Mouse (Mus musculus): ENCODE results near the gene Zdhhc4. TPM values are rescaled to one million over a fixed set of nuclear protein-coding genes. Genes with fewer than 3 reads are reported as not detected.

The Zdhhc4 gene
- polyA plus RNA-seq, 1 experiment from 2014 or later = 71.5 TPM

GRCm38 (mm10) chr5:143314183-143314729, 14.8 kb downstream of the Zdhhc4 start:
- DNase-seq (ENCODE audit: low spot score) (peak; percentile 63), ATAC-seq (peak; percentile 16; the same call in 1 of the 2 replicates)
- Histone ChIP-seq H3K27me3 (replicated peaks; ENCODE audit: control insufficient read depth, insufficient read depth, low read length) (no peaks in the 10 kb centered on the region), H3K36me3 (ENCODE audit: control insufficient read depth, insufficient read depth, low read length) (peaks cover 73% of the 10 kb centered on the region), H3K27ac (ENCODE audit: low read depth, low read length) (peak overlapping the region; percentile 96), H3K4me2 (ENCODE audit: low read length) (peak overlapping the region; percentile 84), H3K9ac (ENCODE audit: low read length) (peak overlapping the region; percentile 96), H3K4me1 (ENCODE audit: control insufficient read depth, insufficient read depth, low read length) (peaks cover 8% of the 10 kb centered on the region), H3K9me3 (replicated peaks; ENCODE audit: control insufficient read depth, low read length) (no peaks in the 10 kb centered on the region), H3K4me3 (ENCODE audit: low read depth, low read length) (peak overlapping the region; percentile 87)
- under 1% methylated on average over 16 of the region's 16 CpGs for WGBS

GRCm38 (mm10) chr5:143311886-143312285, 17.2 kb downstream of the Zdhhc4 start:
- Histone ChIP-seq H3K9ac (ENCODE audit: low read length) (no peak overlapping the region), H3K36me3 (ENCODE audit: control insufficient read depth, insufficient read depth, low read length) (peaks cover 73% of the 10 kb centered on the region)
- WGBS = 67% methylated on average over 8 of the region's 8 CpGs

GRCm38 (mm10) chr5:143309916-143310315, 19.1 kb downstream of the Zdhhc4 start:
- H3K36me3 ChIP-seq (ENCODE audit: control insufficient read depth, insufficient read depth, low read length) = peaks cover 80% of the 10 kb centered on the region
- no peak overlapping the region for H3K9ac ChIP-seq (ENCODE audit: low read length)
- WGBS = 98% methylated on average over 7 of the region's 7 CpGs
- DNase-seq (ENCODE audit: low spot score) (no peak), ATAC-seq (no peak)
- no peak overlapping the region for H3K27ac ChIP-seq (ENCODE audit: low read depth, low read length)
- H3K4me2 ChIP-seq (ENCODE audit: low read length) = no peak overlapping the region
- H3K9me3 ChIP-seq (replicated peaks; ENCODE audit: control insufficient read depth, low read length) = no peaks in the 10 kb centered on the region
- H3K4me1 ChIP-seq (ENCODE audit: control insufficient read depth, insufficient read depth, low read length) = peaks cover 8% of the 10 kb centered on the region
- no peaks in the 10 kb centered on the region for H3K27me3 ChIP-seq (replicated peaks; ENCODE audit: control insufficient read depth, insufficient read depth, low read length)
- no peak overlapping the region for H3K4me3 ChIP-seq (ENCODE audit: low read depth, low read length)

More at GRCm38 (mm10) chr5:143311886-143312285, 17.2 kb downstream of the Zdhhc4 start:
- peak; percentile 81 for DNase-seq (ENCODE audit: low spot score)
- no peak overlapping the region for H3K4me3 ChIP-seq (ENCODE audit: low read depth, low read length)
- H3K4me2 ChIP-seq (ENCODE audit: low read length) = no peak overlapping the region
- peaks cover 8% of the 10 kb centered on the region for H3K4me1 ChIP-seq (ENCODE audit: control insufficient read depth, insufficient read depth, low read length)
- ATAC-seq = no peak
- no peaks in the 10 kb centered on the region for H3K9me3 ChIP-seq (replicated peaks; ENCODE audit: control insufficient read depth, low read length)
- H3K27me3 ChIP-seq (replicated peaks; ENCODE audit: control insufficient read depth, insufficient read depth, low read length) = no peaks in the 10 kb centered on the region
- H3K27ac ChIP-seq (ENCODE audit: low read depth, low read length) = no peak overlapping the region

GRCm38 (mm10) chr5:143308825-143309224, 20.2 kb downstream of the Zdhhc4 start:
- Histone ChIP-seq H3K9me3 (replicated peaks; ENCODE audit: control insufficient read depth, low read length) (no peaks in the 10 kb centered on the region), H3K4me2 (ENCODE audit: low read length) (no peak overlapping the region), H3K36me3 (ENCODE audit: control insufficient read depth, insufficient read depth, low read length) (peaks cover 89% of the 10 kb centered on the region), H3K4me3 (ENCODE audit: low read depth, low read length) (no peak overlapping the region), H3K27me3 (replicated peaks; ENCODE audit: control insufficient read depth, insufficient read depth, low read length) (no peaks in the 10 kb centered on the region), H3K9ac (ENCODE audit: low read length) (no peak overlapping the region), H3K4me1 (ENCODE audit: control insufficient read depth, insufficient read depth, low read length) (peaks cover 8% of the 10 kb centered on the region), H3K27ac (ENCODE audit: low read depth, low read length) (no peak overlapping the region)
- WGBS = 93% methylated on average over 5 of the region's 5 CpGs
- ATAC-seq (no peak), DNase-seq (ENCODE audit: low spot score) (no peak)

GRCm38 (mm10) chr5:143304251-143304650, 24.8 kb downstream of the Zdhhc4 start:
- H3K4me2 ChIP-seq (ENCODE audit: low read length) = no peak overlapping the region
- DNase-seq (ENCODE audit: low spot score) (no peak), ATAC-seq (no peak)
- 93% methylated on average over 7 of the region's 7 CpGs for WGBS
- no peaks in the 10 kb centered on the region for H3K9me3 ChIP-seq (replicated peaks; ENCODE audit: control insufficient read depth, low read length)
- no peak overlapping the region for H3K4me3 ChIP-seq (ENCODE audit: low read depth, low read length)
- H3K9ac ChIP-seq (ENCODE audit: low read length) = no peak overlapping the region
- H3K36me3 ChIP-seq (ENCODE audit: control insufficient read depth, insufficient read depth, low read length) = peaks cover 96% of the 10 kb centered on the region
- H3K27me3 ChIP-seq (replicated peaks; ENCODE audit: control insufficient read depth, insufficient read depth, low read length) = no peaks in the 10 kb centered on the region
- H3K4me1 ChIP-seq (ENCODE audit: control insufficient read depth, insufficient read depth, low read length) = no peaks in the 10 kb centered on the region
- H3K27ac ChIP-seq (ENCODE audit: low read depth, low read length) = no peak overlapping the region

GRCm38 (mm10) chr5:143301296-143301695, 27.8 kb downstream of the Zdhhc4 start:
- Histone ChIP-seq H3K4me1 (ENCODE audit: control insufficient read depth, insufficient read depth, low read length) (no peaks in the 10 kb centered on the region), H3K9ac (ENCODE audit: low read length) (no peak overlapping the region), H3K4me2 (ENCODE audit: low read length) (no peak overlapping the region), H3K9me3 (replicated peaks; ENCODE audit: control insufficient read depth, low read length) (no peaks in the 10 kb centered on the region), H3K27me3 (replicated peaks; ENCODE audit: control insufficient read depth, insufficient read depth, low read length) (no peaks in the 10 kb centered on the region), H3K36me3 (ENCODE audit: control insufficient read depth, insufficient read depth, low read length) (peaks cover 76% of the 10 kb centered on the region), H3K4me3 (ENCODE audit: low read depth, low read length) (no peak overlapping the region), H3K27ac (ENCODE audit: low read depth, low read length) (no peak overlapping the region)
- ATAC-seq = no peak
- 86% methylated on average over 8 of the region's 8 CpGs for WGBS
- DNase-seq (ENCODE audit: low spot score) = no peak

- no peaks in the 10 kb centered on the region for H3K4me1 ChIP-seq (ENCODE audit: control insufficient read depth, insufficient read depth, low read length)
- 92% methylated on average over 4 of the region's 4 CpGs for WGBS
- DNase-seq (ENCODE audit: low spot score) = peak; percentile 36
Measured at GRCm38 (mm10) chr5:143299686-143300085, 29.4 kb downstream of the Zdhhc4 start.

GRCm38 (mm10) chr5:143298391-143298790, 30.7 kb downstream of the Zdhhc4 start:
- Histone ChIP-seq H3K4me1 (ENCODE audit: control insufficient read depth, insufficient read depth, low read length) (no peaks in the 10 kb centered on the region), H3K36me3 (ENCODE audit: control insufficient read depth, insufficient read depth, low read length) (peaks cover 51% of the 10 kb centered on the region), H3K4me3 (ENCODE audit: low read depth, low read length) (no peak overlapping the region), H3K4me2 (ENCODE audit: low read length) (no peak overlapping the region), H3K27ac (ENCODE audit: low read depth, low read length) (no peak overlapping the region), H3K9me3 (replicated peaks; ENCODE audit: control insufficient read depth, low read length) (no peaks in the 10 kb centered on the region), H3K9ac (ENCODE audit: low read length) (no peak overlapping the region), H3K27me3 (replicated peaks; ENCODE audit: control insufficient read depth, insufficient read depth, low read length) (peaks cover 13% of the 10 kb centered on the region)
- no peak for ATAC-seq
- 94% methylated on average over 7 of the region's 7 CpGs for WGBS
- no peak for DNase-seq (ENCODE audit: low spot score)

More at GRCm38 (mm10) chr5:143299686-143300085, 29.4 kb downstream of the Zdhhc4 start:
- H3K9ac ChIP-seq (ENCODE audit: low read length) = no peak overlapping the region
- H3K9me3 ChIP-seq (replicated peaks; ENCODE audit: control insufficient read depth, low read length) = no peaks in the 10 kb centered on the region
- no peak overlapping the region for H3K4me3 ChIP-seq (ENCODE audit: low read depth, low read length)
- no peak overlapping the region for H3K27ac ChIP-seq (ENCODE audit: low read depth, low read length)
- H3K36me3 ChIP-seq (ENCODE audit: control insufficient read depth, insufficient read depth, low read length) = peaks cover 62% of the 10 kb centered on the region
- no peak for ATAC-seq
- no peak overlapping the region for H3K4me2 ChIP-seq (ENCODE audit: low read length)
- H3K27me3 ChIP-seq (replicated peaks; ENCODE audit: control insufficient read depth, insufficient read depth, low read length) = 0 out of 2 replicates have a peak, but pooled peaks cover under 1% of the 10 kb centered on the region

- Histone ChIP-seq H3K27me3 (replicated peaks; ENCODE audit: control insufficient read depth, insufficient read depth, low read length) (peaks cover 16% of the 10 kb centered on the region), H3K9ac (ENCODE audit: low read length) (no peak overlapping the region), H3K4me3 (ENCODE audit: low read depth, low read length) (no peak overlapping the region), H3K36me3 (ENCODE audit: control insufficient read depth, insufficient read depth, low read length) (peaks cover 47% of the 10 kb centered on the region), H3K4me1 (ENCODE audit: control insufficient read depth, insufficient read depth, low read length) (no peaks in the 10 kb centered on the region), H3K27ac (ENCODE audit: low read depth, low read length) (no peak overlapping the region), H3K9me3 (replicated peaks; ENCODE audit: control insufficient read depth, low read length) (no peaks in the 10 kb centered on the region), H3K4me2 (ENCODE audit: low read length) (no peak overlapping the region)
- 94% methylated on average over 9 of the region's 9 CpGs for WGBS
- no peak for ATAC-seq
- no peak for DNase-seq (ENCODE audit: low spot score)
Measured at GRCm38 (mm10) chr5:143297986-143298385, 31.1 kb downstream of the Zdhhc4 start.

All from forebrain, embryonic 14.5 days (tissue).